Mouse (Mus musculus): Measurements from ENCODE around the gene Tmem184b. TPM values are rescaled to one million over a fixed set of nuclear protein-coding genes. Genes with fewer than 3 reads are reported as not detected.

Tmem184b gene
- polyA plus RNA-seq, 1 experiment from 2014 or later, result 34.1 TPM

GRCm38 (mm10) chr15:79338978-79339377, 64.4 kb downstream of the Tmem184b start:
- 70% methylated on average over 5 of the region's 5 CpGs for WGBS
- no peak for TF ChIP-seq CTCF (IDR thresholded peaks at IDR 0.05; ENCODE audit: low read depth)
- no peaks in the 10 kb centered on the region for H3K4me1 ChIP-seq (replicated peaks; ENCODE audit: control insufficient read depth, insufficient read depth, low read length)

DNA sequence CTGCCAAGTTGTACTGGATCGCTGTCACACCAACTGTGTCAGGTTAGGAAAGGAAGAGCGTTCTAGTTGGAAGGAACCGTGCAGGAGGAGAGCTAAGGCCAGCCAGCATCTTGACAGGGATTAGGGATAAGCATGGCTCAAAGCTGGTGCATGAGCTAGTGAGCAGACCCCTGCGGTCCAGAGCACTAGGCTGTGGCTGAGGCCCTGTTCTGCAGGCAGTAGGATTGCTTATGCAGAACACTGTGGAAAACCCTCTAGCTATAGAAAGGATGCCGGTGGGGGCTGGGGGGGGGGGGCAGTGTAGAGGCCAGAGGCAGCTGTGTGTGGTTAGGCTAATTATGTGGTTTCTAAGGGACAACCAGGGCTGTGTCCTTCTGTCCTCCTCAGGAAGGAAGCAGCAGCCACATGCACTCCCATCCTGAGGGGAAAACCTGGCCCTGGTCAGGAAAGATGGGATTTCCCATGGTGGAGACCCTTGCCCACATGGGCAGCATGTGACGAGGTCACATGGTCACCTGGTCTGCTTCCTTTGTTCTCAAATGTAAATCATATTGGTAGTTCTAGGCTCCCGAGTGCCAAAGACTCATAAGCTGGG, 68.2 kb downstream of the Tmem184b start:
- ATAC-seq, result no peak
- H3K4me2 ChIP-seq (replicated peaks; ENCODE audit: low read depth), result no peak overlapping the region
- no peaks in the 10 kb centered on the region for H3K27me3 ChIP-seq (replicated peaks; ENCODE audit: control insufficient read depth, insufficient read depth, low read length)
- WGBS, result 62% methylated on average over 7 of the region's 7 CpGs
- no peak overlapping the region for H3K9ac ChIP-seq (ENCODE audit: low read depth, low read length)
- H3K9me3 ChIP-seq (ENCODE audit: control insufficient read depth), result no peaks in the 10 kb centered on the region
- no peaks in the 10 kb centered on the region for H3K36me3 ChIP-seq (ENCODE audit: control insufficient read depth, insufficient read depth)
- H3K4me3 ChIP-seq (ENCODE audit: low read depth, low read length), result no peak overlapping the region
- TF ChIP-seq CTCF (IDR thresholded peaks at IDR 0.05; ENCODE audit: low read depth), result no peak
- no peaks in the 10 kb centered on the region for H3K4me1 ChIP-seq (replicated peaks; ENCODE audit: control insufficient read depth, insufficient read depth, low read length)
- H3K27ac ChIP-seq (ENCODE audit: low read depth, low read length), result no peak overlapping the region

More at GRCm38 (mm10) chr15:79338978-79339377, 64.4 kb downstream of the Tmem184b start:
- Histone ChIP-seq H3K36me3 (ENCODE audit: control insufficient read depth, insufficient read depth) (no peaks in the 10 kb centered on the region), H3K9me3 (ENCODE audit: control insufficient read depth) (no peaks in the 10 kb centered on the region), H3K4me2 (replicated peaks; ENCODE audit: low read depth) (no peak overlapping the region), H3K27me3 (replicated peaks; ENCODE audit: control insufficient read depth, insufficient read depth, low read length) (no peaks in the 10 kb centered on the region), H3K9ac (ENCODE audit: low read depth, low read length) (no peak overlapping the region), H3K27ac (ENCODE audit: low read depth, low read length) (no peak overlapping the region), H3K4me3 (ENCODE audit: low read depth, low read length) (no peak overlapping the region)
- ATAC-seq, result no peak

DNA sequence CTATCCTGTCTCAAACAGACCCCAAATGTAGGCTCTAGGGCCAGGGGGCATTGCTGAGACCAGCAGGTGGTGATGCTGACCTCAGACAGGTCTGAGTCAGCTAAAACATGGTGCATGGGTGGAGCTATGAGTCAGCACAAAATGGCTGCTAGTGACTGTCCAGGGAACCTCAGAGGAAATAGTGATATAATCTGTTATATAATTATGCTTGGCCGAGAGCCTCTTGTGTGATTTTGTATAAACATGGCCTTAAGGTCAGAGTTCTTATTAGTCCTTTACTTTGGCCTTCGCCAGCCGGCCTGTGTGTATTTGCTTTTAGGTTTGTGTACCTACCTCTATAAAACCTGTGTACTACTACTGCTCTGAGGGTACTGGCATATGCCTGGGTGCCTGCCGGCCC, 70.0 kb downstream of the Tmem184b start:
- Histone ChIP-seq H3K36me3 (ENCODE audit: control insufficient read depth, insufficient read depth) (no peaks in the 10 kb centered on the region), H3K27ac (ENCODE audit: low read depth, low read length) (no peak overlapping the region), H3K27me3 (replicated peaks; ENCODE audit: control insufficient read depth, insufficient read depth, low read length) (no peaks in the 10 kb centered on the region), H3K4me1 (replicated peaks; ENCODE audit: control insufficient read depth, insufficient read depth, low read length) (no peaks in the 10 kb centered on the region), H3K9me3 (ENCODE audit: control insufficient read depth) (no peaks in the 10 kb centered on the region), H3K9ac (ENCODE audit: low read depth, low read length) (no peak overlapping the region), H3K4me3 (ENCODE audit: low read depth, low read length) (no peak overlapping the region), H3K4me2 (replicated peaks; ENCODE audit: low read depth) (no peak overlapping the region)
- whole genome bisulfite sequencing, result 36% methylated on average over 4 of the region's 4 CpGs
- TF ChIP-seq CTCF (IDR thresholded peaks at IDR 0.05; ENCODE audit: low read depth), result peak; percentile 21; the same call in 1 of the 2 replicates
- ATAC-seq, result no peak

GRCm38 (mm10) chr15:79330521-79330920, 72.8 kb downstream of the Tmem184b start:
- no peak overlapping the region for H3K27ac ChIP-seq (ENCODE audit: low read depth, low read length)
- TF ChIP-seq CTCF (IDR thresholded peaks at IDR 0.05; ENCODE audit: low read depth), result no peak
- H3K9me3 ChIP-seq (ENCODE audit: control insufficient read depth), result no peaks in the 10 kb centered on the region
- no peaks in the 10 kb centered on the region for H3K36me3 ChIP-seq (ENCODE audit: control insufficient read depth, insufficient read depth)
- no peak overlapping the region for H3K4me3 ChIP-seq (ENCODE audit: low read depth, low read length)
- WGBS, result 53% methylated on average over 4 of the region's 4 CpGs
- no peak for ATAC-seq
- H3K9ac ChIP-seq (ENCODE audit: low read depth, low read length), result no peak overlapping the region
- H3K4me2 ChIP-seq (replicated peaks; ENCODE audit: low read depth), result no peak overlapping the region
- peaks cover under 1% of the 10 kb centered on the region; the same call in 1 of the 2 replicates for H3K4me1 ChIP-seq (replicated peaks; ENCODE audit: control insufficient read depth, insufficient read depth, low read length)
- H3K27me3 ChIP-seq (replicated peaks; ENCODE audit: control insufficient read depth, insufficient read depth, low read length), result no peaks in the 10 kb centered on the region

DNA sequence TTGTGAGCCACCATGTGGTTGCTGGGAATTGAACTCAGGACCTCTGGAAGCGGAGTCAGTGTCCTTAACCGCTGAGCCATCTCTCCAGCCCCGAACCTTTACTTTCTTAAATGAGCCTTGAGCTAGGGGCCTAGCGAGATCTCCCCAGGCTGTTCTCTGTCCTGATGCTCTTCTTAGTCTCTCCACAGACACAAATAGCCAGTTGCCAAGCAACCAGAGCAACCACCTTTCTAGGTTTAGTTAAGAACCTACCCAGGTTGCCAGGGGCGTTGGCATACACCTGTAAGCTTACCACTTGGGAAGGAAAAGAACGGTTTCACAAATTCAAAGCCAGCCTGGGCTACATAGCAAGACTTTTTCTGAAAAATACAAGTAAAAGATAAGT, 73.4 kb downstream of the Tmem184b start:
- ATAC-seq, result no peak
- no peak for TF ChIP-seq CTCF (IDR thresholded peaks at IDR 0.05; ENCODE audit: low read depth)
- Histone ChIP-seq H3K27me3 (replicated peaks; ENCODE audit: control insufficient read depth, insufficient read depth, low read length) (no peaks in the 10 kb centered on the region), H3K4me3 (ENCODE audit: low read depth, low read length) (no peak overlapping the region), H3K27ac (ENCODE audit: low read depth, low read length) (no peak overlapping the region), H3K36me3 (ENCODE audit: control insufficient read depth, insufficient read depth) (no peaks in the 10 kb centered on the region), H3K9ac (ENCODE audit: low read depth, low read length) (no peak overlapping the region), H3K4me1 (replicated peaks; ENCODE audit: control insufficient read depth, insufficient read depth, low read length) (peaks cover 6% of the 10 kb centered on the region; the same call in 1 of the 2 replicates), H3K4me2 (replicated peaks; ENCODE audit: low read depth) (no peak overlapping the region), H3K9me3 (ENCODE audit: control insufficient read depth) (no peaks in the 10 kb centered on the region)
- WGBS, result 81% methylated on average over 6 of the region's 6 CpGs

- TF ChIP-seq CTCF (IDR thresholded peaks at IDR 0.05; ENCODE audit: low read depth), result peak; percentile 50
- no peak for ATAC-seq
- Histone ChIP-seq H3K36me3 (ENCODE audit: control insufficient read depth, insufficient read depth) (no peaks in the 10 kb centered on the region), H3K27ac (ENCODE audit: low read depth, low read length) (no peak overlapping the region), H3K27me3 (replicated peaks; ENCODE audit: control insufficient read depth, insufficient read depth, low read length) (no peaks in the 10 kb centered on the region), H3K4me3 (ENCODE audit: low read depth, low read length) (no peak overlapping the region), H3K4me2 (replicated peaks; ENCODE audit: low read depth) (no peak overlapping the region), H3K9me3 (ENCODE audit: control insufficient read depth) (no peaks in the 10 kb centered on the region), H3K9ac (ENCODE audit: low read depth, low read length) (no peak overlapping the region), H3K4me1 (replicated peaks; ENCODE audit: control insufficient read depth, insufficient read depth, low read length) (peaks cover 7% of the 10 kb centered on the region; the same call in 1 of the 2 replicates)
- WGBS, result 96% methylated on average over 6 of the region's 6 CpGs
Measured at GRCm38 (mm10) chr15:79329346-79329978, 73.9 kb downstream of the Tmem184b start.

Measured in intestine, postnatal 0 days (tissue).